Mouse (Mus musculus) retina, embryonic 14.5 days (tissue): ENCODE results near the gene Otol1.

Experiments used
- DNase-seq: peaks from one replicate; pipeline ENCODE4 v3.0.0-alpha.2; 2015; ENCODE audit warnings: low spot score

Gene Otol1

DNA sequence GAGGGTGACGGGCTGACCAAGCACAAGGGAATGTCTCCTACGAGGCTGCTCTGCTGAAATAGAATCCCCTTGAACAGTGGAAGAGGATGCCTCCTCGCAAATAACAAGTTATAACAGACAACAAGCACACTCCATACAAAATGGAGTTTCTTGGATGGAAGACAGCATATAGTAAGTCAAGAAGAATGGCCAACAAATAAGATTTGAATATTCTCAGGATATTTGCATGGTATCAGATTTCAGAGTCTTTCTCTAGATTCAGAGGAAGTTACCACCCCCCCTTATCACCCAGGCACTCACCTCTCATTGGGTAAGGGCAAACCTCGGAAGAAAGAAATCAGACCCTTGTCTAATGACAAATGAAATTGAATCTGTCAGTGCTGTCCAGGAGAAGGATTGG lies at the start of gene Otol1:
Gene Otol1, plus strand, starts transcription at position 301 of the 400 bp plus-strand sequence.
- DNase-seq, result no peak

- DNase-seq, result peak; percentile 63
These were observed 45.2 kb upstream of the Otol1 start for GRCm38 (mm10) chr3:69962187-69962586.

DNA sequence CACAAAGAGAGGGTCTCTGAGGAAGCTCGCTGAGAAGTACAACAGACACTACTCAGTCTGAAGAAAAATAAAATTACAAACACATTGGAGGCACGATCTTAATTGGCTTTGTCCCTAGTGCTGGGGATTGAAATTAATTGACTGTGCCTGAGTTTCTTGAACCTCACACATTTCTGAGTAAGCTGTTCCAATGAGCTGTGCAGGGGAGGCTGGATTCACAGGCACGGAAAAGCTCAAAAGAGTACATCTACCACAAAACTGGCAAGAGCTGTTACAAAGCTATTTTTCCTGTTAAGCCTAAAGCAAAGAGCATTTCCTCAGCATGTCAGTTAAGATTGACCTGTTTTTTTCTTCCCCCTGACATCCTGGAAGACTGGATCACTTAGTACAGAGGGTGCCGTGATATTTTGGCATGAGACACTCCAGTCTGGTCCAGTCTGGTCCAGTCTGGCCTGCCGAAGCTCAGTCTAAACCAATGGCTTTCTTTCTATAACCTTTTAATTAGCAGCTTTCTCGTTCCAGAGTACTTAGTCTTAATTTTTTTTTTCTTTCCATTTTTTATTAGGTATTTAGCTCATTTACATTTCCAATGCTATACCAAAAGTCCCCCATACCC lies 35.8 kb upstream of the Otol1 start:
- no peak for DNase-seq

GRCm38 (mm10) chr3:69978092-69978491 lies 29.3 kb upstream of the Otol1 start:
- no peak for DNase-seq

GRCm38 (mm10) chr3:69993806-69994205 lies 13.6 kb upstream of the Otol1 start:
- DNase-seq, result no peak

DNA sequence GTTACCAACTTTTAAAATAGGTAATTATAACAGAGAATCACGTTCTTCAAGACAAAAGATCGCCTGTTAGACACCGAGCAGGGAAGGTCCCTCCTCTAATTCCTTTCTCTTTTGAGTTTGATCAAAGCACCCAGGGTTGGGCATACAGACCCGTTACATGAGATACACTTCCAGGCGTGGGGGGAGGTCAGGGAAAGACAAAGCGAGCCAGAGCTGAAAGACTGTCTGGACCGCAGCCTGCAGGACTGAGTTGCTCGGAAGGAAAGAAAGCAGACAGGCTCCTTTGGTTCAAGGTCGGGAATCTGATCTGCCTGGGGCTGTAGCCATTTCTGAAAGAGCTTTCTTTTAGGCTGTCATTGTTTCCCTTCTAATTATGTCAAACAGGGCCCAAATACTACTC lies 5.9 kb upstream of the Otol1 start:
- peak; percentile 19 for DNase-seq

DNA sequence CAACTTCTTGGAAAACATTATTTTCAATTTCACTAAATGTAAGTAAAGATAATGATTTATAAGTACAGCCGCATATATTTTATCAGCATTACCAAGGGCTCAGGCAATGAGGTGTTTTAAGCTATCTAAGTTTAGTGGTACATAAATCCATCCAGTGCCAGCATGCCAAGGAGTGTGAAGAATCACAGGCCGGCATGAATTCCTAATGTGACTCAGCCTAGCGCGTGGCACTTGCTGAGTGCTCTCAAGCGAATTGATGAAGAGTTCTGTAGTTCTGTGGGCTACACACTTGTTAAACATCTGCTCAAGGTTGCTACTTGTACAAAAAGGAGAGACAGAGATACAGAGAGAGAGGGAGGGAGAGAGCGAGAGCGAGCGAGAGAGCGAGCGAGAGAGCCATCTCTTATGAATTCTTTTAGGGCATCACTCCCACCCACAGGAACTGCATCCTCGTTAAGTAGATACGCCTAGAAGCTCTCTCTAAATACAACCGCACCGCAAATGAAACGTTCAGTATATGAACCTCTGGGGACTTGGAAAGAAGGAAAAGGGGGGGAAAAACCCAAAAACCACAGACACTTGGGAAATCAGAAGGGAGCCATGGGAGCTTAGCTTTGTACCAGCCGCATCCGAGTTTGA lies 4.2 kb upstream of the Otol1 start:
- no peak for DNase-seq

DNA sequence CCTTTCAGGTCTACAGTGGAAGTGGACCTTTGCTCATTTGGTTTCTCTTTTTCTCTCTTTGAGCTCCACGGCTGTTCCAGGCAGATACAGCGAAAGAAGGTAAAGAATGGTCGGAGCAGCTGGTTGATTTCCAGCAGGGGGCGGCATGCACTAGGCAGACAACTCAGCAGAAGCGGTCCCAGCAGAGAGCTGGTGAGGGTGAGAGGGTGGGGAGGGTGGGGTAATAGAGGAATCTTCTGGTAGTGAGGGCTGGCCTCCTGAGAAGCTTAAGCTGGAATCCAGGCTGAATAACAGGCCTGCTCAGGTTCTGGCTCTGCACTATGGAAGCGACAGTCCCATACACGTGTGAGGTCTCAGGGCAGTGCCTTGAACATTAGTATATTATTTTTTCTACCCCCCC lies 3.5 kb upstream of the Otol1 start:
- DNase-seq, result peak; percentile 53

DNA sequence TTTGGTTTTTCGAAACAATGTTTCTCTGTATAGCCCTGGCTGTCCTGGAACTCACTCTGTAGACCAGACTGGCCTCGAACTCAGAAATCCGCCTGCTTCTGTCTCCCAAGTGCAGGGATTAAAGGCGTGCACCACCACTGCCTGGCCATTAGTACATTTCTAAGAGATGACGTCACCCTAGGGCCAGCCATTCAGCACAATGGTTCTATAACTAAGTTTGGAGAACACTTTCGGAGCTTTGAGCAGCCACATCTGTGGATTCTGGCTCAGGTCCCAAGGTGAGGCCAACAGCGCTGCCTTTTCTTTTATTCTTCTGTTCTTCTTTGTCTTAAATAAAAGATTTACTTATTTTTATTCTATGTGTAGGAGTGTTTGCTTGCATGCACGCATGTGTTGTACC lies 3.0 kb upstream of the Otol1 start:
- no peak for DNase-seq

DNA sequence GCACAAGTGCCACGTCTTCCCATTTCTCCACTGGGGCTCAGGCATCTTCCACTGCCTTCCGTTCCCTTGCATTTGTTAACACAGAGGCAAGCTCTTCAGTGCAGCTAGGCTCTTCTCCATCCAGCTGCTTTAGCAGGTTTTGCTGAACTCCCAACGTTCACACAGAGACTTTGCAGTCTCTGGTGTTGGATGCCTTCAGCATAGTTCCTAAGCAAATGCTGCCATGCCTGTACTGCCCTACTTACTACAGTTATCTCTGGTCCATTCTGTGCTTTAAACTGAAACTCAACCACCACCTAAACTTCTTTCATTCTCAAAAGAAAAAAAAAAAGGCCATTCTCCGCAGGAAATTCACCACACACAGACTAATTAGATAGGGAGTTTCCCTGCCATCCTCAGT lies 5.2 kb downstream of the Otol1 start:
- no peak for DNase-seq

DNA sequence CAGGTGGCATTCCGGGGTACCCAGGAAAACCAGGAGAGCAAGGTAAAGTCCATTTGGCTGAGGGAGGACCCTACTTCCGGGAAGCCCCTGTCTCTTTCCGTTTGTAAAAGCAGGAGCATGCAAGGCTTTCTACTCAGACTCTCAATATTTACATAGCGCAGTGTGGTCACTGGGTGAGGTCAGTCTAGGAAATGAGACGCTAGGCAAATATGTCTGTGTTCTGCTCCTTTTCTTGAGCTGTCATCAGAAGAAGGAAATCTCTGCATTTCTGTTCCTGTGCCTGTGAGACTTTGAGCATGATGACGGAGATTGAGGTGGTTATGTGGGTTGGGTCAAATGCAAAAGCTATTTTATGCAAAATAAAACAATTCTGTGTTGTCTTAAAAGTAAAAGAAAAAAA lies 19.2 kb downstream of the Otol1 start:
- no peak for DNase-seq

GRCm38 (mm10) chr3:70029260-70029659 lies 21.8 kb downstream of the Otol1 start:
- DNase-seq, result no peak

DNA sequence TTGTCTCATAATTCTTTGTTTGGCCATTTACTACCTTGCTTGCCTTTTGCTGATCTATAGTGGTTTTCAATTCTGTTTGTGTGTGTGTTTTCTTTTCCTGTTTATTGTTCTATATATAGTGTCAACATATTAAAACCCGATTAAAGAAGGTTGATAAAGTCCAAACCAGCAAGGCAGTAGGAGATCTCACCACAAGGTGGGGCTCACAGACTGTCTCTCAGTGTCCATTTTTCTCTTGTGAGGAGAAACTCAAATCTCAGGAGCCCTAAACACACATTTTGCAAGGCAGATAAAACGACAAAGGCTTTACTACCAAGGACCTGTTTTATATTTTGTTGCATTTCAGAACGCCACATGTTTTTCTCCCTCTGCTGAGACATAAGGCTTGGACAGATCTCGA lies 28.2 kb downstream of the Otol1 start:
- peak; percentile 57 for DNase-seq
